Mouse (Mus musculus) brain, embryonic 14.5 days (tissue): ENCODE results near the gene Pknox2.

Experiments used
- CTCF ChIP-seq: fragments of 200-500 bp; IDR thresholded peaks from 2 replicates; pipeline ENCODE4 v1.5.1; 2012; ENCODE audit warnings: inconsistent platforms, mild to moderate bottlenecking, moderate library complexity, borderline replicate concordance; ENCODE audit not compliant: insufficient read depth, insufficient read length; ENCODE audit errors: extremely low read depth
- POLR2A ChIP-seq: fragments of 200-500 bp; IDR thresholded peaks from 2 replicates; pipeline ENCODE4 v1.6.1; 2012; ENCODE audit warnings: mild to moderate bottlenecking, inconsistent platforms, borderline replicate concordance; ENCODE audit not compliant: poor library complexity, insufficient read depth, insufficient read length, severe bottlenecking; ENCODE audit errors: extremely low read depth

DNA sequence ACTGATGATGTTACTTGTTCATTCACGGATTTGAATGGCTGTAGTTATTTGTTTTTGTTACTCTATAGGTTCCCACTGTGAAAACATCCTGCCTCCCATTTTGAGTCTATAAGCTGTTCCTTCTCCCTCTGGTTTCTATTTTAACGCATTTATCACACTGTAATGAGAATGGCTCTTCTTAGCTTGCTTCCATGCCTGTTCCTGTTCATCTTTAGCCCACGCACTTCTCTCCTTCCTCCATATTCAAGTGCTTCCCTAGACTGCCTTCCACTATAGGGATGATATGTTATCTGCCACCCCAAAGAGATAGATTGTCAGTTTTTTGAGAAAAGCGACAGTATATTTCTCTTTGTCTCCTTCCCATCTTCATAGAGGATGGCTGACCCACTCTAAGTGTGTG lies 246.7 kb downstream of the Pknox2 start:
- no peak for TF ChIP-seq POLR2A
- no peak for TF ChIP-seq CTCF
